8 mouse cellular contexts compared by ENCODE assay signal in the genomic region with DNA sequence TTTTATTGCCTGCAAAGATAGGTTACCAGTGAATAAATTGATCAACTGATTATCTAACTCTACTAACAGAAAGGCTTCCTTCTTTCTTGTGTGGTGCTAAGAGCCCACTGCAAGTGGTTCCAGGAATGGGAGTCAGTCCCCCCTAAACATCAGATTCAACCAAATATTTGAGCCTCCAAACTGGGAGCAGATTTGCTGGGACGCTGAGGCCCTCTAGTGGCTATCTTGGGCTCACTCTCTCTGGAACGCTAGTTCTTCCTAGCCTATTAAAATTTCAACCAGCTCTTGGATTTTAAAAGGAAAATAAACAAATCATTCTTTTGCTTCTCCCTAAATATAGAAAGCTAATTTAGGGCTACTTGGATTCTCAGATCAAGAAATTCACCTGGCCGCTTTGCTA.
A peak's percentile ranks its signal among the peaks of the same experiment; 100 is the strongest.
DNase-seq lines count a peak whose midpoint lies in the region.

No protein-coding gene starts in this region.

- peak; percentile 33 for DNase-seq in gastrocnemius, adult 18-20 months (ENCODE audit: low spot score)
- DNase-seq in gastrocnemius, adult 8-10 months (ENCODE audit: low spot score in 2 of 2), result no peak
- peak; percentile 19 for DNase-seq in urinary bladder, postnatal 25 days (ENCODE audit: low spot score)
- DNase-seq in urinary bladder, adult 2 months (ENCODE audit: low spot score), result no peak
- peak; percentile 2 for DNase-seq in fibroblast of lung, adult 2 months (ENCODE audit: low read depth)
- peak; percentile 45 to 79 for DNase-seq in layer of hippocampus, adult 18-20 months (ENCODE audit: low spot score in 2 of 2)
- peak; percentile 38 for DNase-seq in lung, postnatal 36 days
- DNase-seq in B cell, adult 2 months, result no peak

Comparison
In these comparisons a context has a peak if more than half of its experiments do, and no peak if none do; other contexts are left out.
1. DNase-seq: peak in gastrocnemius, adult 18-20 months (single experiment), urinary bladder, postnatal 25 days (single experiment), fibroblast of lung, adult 2 months (single experiment), layer of hippocampus, adult 18-20 months (2 of 2) and lung, postnatal 36 days (single experiment); none in gastrocnemius, adult 8-10 months (0 of 2), urinary bladder, adult 2 months (single experiment) and B cell, adult 2 months (0 of 2).